Mouse (Mus musculus) limb, embryonic 13.5 days (tissue): ENCODE measurements around the gene Gria2. TPM values are rescaled to one million over a fixed set of nuclear protein-coding genes. Genes with fewer than 3 reads are reported as not detected.

ENCODE experiments used
- ATAC-seq: fragments of 200-750 bp; cut with Nextera tagmentation; 2 replicates; pipeline ENCODE4 v1.8.0; 2017; ENCODE audit warnings: low read depth, moderate number of reproducible peaks, moderate TSS enrichment; ENCODE audit not compliant: low FRiP score
- H3K27ac ChIP-seq: fragments of 300-500 bp; sonication (generic); 2 replicates; pipeline ENCODE4 v1.5.1; 2015; ENCODE audit warnings: inconsistent platforms, mild to moderate bottlenecking, moderate library complexity
- H3K27me3 ChIP-seq: fragments of 300-500 bp; sonication (generic); 2 replicates; pipeline ENCODE4 v1.6.1; 2015; ENCODE audit warnings: mild to moderate bottlenecking, inconsistent platforms
- H3K36me3 ChIP-seq: fragments of 300-500 bp; sonication (generic); 2 replicates; pipeline ENCODE4 v1.6.1; 2015; ENCODE audit warnings: inconsistent platforms, mild to moderate bottlenecking, moderate library complexity
- H3K4me1 ChIP-seq: fragments of 300-500 bp; sonication (generic); 2 replicates; pipeline ENCODE4 v1.6.1; 2015; ENCODE audit warnings: inconsistent platforms
- H3K4me2 ChIP-seq: fragments of 300-500 bp; sonication (generic); replicated peaks from 2 replicates; pipeline ENCODE4 v1.6.1; 2015; ENCODE audit warnings: inconsistent platforms, mild to moderate bottlenecking, moderate library complexity
- H3K4me3 ChIP-seq: fragments of 300-500 bp; sonication (generic); 2 replicates; pipeline ENCODE4 v1.5.1; 2015; ENCODE audit warnings: moderate library complexity, mild to moderate bottlenecking, inconsistent platforms
- H3K9ac ChIP-seq: fragments of 300-500 bp; sonication (generic); 2 replicates; pipeline ENCODE4 v1.6.1; 2015; ENCODE audit warnings: mild to moderate bottlenecking, inconsistent platforms
- H3K9me3 ChIP-seq: fragments of 300-500 bp; sonication (generic); 2 replicates; pipeline ENCODE4 v1.6.1; 2016; ENCODE audit warnings: inconsistent platforms
- WGBS: fragments of 180-500 bp; shearing (Covaris S2); methylation state at CpG from one replicate; pipeline ENCODE4 v1.1.7; 2015; 5-methylcytosine and 5-hydroxymethylcytosine counted together
- polyA plus RNA-seq: library from polyadenylated mRNA; unstranded; fragments of >200 nt; fragmentation: Nextera tagmentation; extraction: Ambion mirVana; gene quantifications from 2 replicates; pipeline ENCODE4 v1.2.1, GENCODE M21; 2015

Gene Gria2
- polyA plus RNA-seq, 1 experiment from 2014 or later, result 3.3 TPM

GRCm38 (mm10) chr3:80800995-80801826 lies 1.4 kb downstream of the Gria2 start:
- H3K4me1 ChIP-seq, result peaks cover 17% of the 10 kb centered on the region
- H3K4me3 ChIP-seq, result peak overlapping the region; percentile 50
- H3K36me3 ChIP-seq, result no peaks in the 10 kb centered on the region
- peaks cover 40% of the 10 kb centered on the region for H3K27me3 ChIP-seq
- ATAC-seq, result no peak
- 11% methylated on average over 33 of the region's 33 CpGs for whole genome bisulfite sequencing
- H3K9ac ChIP-seq, result peak overlapping the region; percentile 51; the same call in 1 of the 2 replicates
- no peaks in the 10 kb centered on the region for H3K9me3 ChIP-seq
- H3K27ac ChIP-seq, result no peak overlapping the region
- H3K4me2 ChIP-seq, result peak overlapping the region; percentile 91

DNA sequence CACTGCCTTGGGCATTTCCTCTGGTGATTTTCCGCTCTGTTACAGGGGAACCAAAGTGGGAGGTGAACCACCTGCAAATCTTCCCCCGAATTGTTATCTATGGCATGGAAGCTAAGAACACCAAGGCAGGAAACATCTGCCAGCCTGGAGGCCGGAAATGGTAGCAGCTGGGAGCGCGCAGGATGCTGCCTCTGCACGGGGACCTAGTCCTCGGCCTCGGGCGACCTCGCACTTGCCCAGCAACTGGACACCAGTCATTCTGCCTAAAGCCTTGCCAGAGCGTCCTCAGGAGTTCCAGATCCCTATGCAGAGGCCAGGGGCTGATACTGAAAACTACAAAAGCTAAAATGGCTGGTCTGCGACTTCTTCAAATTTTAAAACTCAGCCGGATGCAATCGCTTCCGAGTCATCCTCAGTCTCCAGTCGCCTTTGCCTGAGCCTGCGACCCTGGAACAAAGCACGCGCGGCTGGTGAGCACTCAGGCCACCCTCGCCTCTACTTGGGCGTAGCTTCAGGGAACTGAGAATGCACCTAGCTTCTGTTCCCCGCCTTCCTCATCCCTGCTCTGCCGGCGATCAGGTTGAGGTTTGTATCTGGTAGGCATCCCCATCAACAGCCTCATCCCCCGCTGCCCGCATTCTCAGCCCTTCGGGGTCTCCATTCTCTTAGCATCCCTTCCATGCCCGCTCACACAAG lies 2.2 kb downstream of the Gria2 start:
- Histone ChIP-seq H3K9ac (peak overlapping the region; percentile 51; the same call in 1 of the 2 replicates), H3K27ac (no peak overlapping the region), H3K4me2 (peak overlapping the region; percentile 91), H3K4me3 (peak overlapping the region; percentile 50), H3K36me3 (no peaks in the 10 kb centered on the region), H3K4me1 (peaks cover 17% of the 10 kb centered on the region), H3K9me3 (no peaks in the 10 kb centered on the region), H3K27me3 (peaks cover 40% of the 10 kb centered on the region)
- 5% methylated on average over 29 of the region's 29 CpGs for WGBS
- ATAC-seq, result no peak

GRCm38 (mm10) chr3:80797935-80798334 lies 4.7 kb downstream of the Gria2 start:
- 84% methylated on average over 1 of the region's 1 CpGs for WGBS
- no peak overlapping the region for H3K27ac ChIP-seq
- H3K27me3 ChIP-seq, result peaks cover 40% of the 10 kb centered on the region
- H3K9me3 ChIP-seq, result no peaks in the 10 kb centered on the region
- no peaks in the 10 kb centered on the region for H3K36me3 ChIP-seq
- ATAC-seq, result no peak
- H3K4me2 ChIP-seq, result no peak overlapping the region
- no peak overlapping the region for H3K4me3 ChIP-seq
- no peak overlapping the region for H3K9ac ChIP-seq
- H3K4me1 ChIP-seq, result peaks cover 17% of the 10 kb centered on the region

DNA sequence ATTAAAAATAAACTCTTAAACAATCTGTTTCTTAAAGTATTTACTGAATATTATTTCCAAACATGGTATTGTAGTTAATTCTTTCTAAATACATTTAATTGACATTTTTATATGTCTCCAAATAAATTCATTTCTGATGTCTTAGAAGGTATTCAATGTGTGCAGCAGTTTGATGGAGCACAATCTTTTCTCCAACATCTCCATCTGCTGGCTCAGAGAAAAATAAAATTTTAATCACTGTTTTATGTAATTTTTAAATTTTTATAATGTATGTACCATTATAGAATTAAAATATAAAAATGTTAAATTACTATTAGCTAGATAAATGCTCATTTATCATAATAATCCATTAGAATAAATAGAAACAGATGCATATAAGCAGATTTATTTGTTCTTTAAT lies 5.9 kb downstream of the Gria2 start:
- no peak for ATAC-seq
- Histone ChIP-seq H3K4me1 (peaks cover 13% of the 10 kb centered on the region), H3K27me3 (peaks cover 30% of the 10 kb centered on the region), H3K36me3 (no peaks in the 10 kb centered on the region), H3K4me3 (no peak overlapping the region), H3K4me2 (no peak overlapping the region), H3K9me3 (no peaks in the 10 kb centered on the region), H3K9ac (no peak overlapping the region), H3K27ac (no peak overlapping the region)

DNA sequence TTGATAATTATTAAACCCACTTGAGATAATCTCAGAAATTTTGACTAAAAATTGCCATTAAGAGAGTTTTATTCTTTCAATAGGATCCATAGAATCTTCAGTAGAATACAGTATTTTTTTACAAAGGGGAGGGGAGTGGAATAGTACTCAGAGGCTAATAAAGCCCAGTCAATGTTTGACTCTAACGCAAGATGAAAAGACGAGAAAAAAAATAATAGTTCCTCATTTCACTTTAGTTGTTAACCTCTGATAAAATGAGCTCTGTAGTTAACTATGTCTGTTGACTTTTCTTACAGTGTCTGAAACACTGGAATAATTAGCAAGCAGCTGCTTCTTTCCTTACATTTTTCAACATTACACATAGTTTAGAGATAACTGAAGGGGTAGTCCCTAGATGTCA lies 7.4 kb downstream of the Gria2 start:
- Histone ChIP-seq H3K4me3 (no peak overlapping the region), H3K9ac (no peak overlapping the region), H3K27me3 (peaks cover 15% of the 10 kb centered on the region), H3K4me1 (peaks cover 3% of the 10 kb centered on the region), H3K4me2 (no peak overlapping the region), H3K27ac (no peak overlapping the region), H3K9me3 (no peaks in the 10 kb centered on the region), H3K36me3 (no peaks in the 10 kb centered on the region)
- 78% methylated on average over 2 of the region's 2 CpGs for WGBS
- ATAC-seq, result no peak

DNA sequence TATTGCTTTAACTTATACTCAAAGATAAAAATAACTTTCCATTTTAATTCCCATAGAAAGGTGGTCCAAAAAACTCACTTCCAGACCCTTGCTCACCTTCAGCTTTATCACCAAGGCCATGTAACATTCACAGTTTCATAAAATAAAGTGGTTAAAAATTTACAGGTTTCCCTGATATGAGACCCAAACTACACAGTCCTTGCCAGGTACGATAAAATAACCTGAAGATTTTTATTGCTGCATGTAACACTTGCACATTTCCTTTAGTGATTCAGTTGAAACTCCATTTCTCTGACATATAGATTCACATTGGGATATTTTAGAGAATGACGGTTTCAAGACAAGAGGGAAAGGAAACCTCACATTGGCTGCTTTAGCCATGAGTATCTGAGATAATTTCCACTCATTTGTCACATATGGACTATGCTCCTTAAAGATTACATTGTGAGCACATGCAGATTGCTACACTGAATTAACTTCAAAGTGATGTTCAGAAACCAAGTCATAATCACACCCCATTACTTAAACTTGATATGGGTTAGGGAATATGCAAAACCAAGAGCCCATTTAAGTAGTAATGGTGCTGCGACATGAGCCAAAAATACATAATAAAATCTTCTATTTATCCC lies 15.4 kb downstream of the Gria2 start:
- Histone ChIP-seq H3K9me3 (no peaks in the 10 kb centered on the region), H3K9ac (no peak overlapping the region), H3K36me3 (no peaks in the 10 kb centered on the region), H3K27me3 (no peaks in the 10 kb centered on the region), H3K4me1 (no peaks in the 10 kb centered on the region), H3K4me2 (no peak overlapping the region), H3K4me3 (no peak overlapping the region), H3K27ac (no peak overlapping the region)
- ATAC-seq, result peak; percentile 61
- WGBS, result 41% methylated on average over 3 of the region's 3 CpGs

GRCm38 (mm10) chr3:80781144-80781530 lies 21.5 kb downstream of the Gria2 start:
- Histone ChIP-seq H3K9me3 (no peaks in the 10 kb centered on the region), H3K4me2 (no peak overlapping the region), H3K4me3 (no peak overlapping the region), H3K4me1 (no peaks in the 10 kb centered on the region), H3K27ac (no peak overlapping the region), H3K9ac (no peak overlapping the region), H3K27me3 (no peaks in the 10 kb centered on the region), H3K36me3 (no peaks in the 10 kb centered on the region)
- ATAC-seq, result no peak

DNA sequence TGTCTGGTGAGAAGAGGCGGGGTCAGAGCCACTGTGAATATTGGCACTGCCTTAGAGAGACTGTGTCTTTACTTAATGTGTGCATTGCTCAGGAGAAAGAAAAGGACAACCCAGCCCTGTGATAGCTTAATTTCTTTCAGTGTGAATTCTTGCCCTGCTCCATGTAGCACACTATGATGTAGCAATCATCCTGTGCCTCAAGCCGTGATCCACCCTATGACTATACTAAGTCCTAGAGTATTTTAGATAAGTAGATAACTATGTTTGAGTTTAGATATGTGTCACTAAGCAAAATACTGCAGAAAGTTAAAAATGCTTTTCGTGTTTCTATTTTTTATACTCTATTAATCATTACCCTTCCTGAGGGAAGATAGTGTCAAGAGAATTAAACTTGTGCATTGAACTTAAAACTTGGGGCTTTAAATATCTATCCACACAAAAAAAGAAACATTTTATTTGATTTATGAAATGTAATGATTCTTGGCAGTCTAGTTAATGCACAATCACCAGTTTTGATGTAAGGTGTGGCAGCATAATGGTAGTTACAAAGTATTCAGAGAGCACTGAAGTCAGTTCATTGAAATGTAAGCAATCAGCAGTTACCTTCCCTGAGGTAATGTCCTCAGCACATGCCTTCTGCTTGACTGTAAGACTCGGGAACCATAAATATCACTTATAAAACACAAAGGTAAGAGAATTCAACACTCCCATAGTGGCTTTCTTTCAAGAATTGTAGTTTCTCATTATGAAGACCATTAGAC lies 22.1 kb downstream of the Gria2 start:
- WGBS, result 79% methylated on average over 4 of the region's 4 CpGs

DNA sequence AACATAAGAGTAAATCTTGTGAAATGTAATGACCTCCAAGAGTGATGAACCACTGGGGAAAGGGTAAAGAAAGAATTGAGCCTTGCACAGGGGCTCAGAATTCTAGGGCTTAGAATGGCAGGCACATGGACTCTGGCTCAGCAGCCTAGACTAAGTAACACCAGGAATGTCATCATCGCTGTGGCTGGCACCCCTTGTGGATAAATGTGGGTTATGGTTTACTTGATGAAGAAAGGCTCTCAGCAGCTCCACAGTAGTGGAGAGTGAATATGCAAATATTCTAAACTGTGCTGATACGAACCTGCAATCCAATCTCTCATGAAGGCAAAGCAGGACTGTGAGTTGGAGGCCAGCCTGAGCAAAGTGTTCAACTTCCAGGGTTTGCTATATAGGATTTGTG lies 26.0 kb downstream of the Gria2 start:
- Histone ChIP-seq H3K27ac (no peak overlapping the region), H3K9me3 (no peaks in the 10 kb centered on the region), H3K4me2 (no peak overlapping the region), H3K9ac (no peak overlapping the region), H3K27me3 (no peaks in the 10 kb centered on the region), H3K36me3 (no peaks in the 10 kb centered on the region), H3K4me1 (no peaks in the 10 kb centered on the region), H3K4me3 (no peak overlapping the region)
- no peak for ATAC-seq
- 72% methylated on average over 2 of the region's 2 CpGs for WGBS

More for the DNA sequence above, 22.1 kb downstream of the Gria2 start:
- Histone ChIP-seq H3K27me3 (no peaks in the 10 kb centered on the region), H3K27ac (no peak overlapping the region), H3K4me2 (no peak overlapping the region), H3K4me3 (no peak overlapping the region), H3K4me1 (no peaks in the 10 kb centered on the region), H3K9me3 (no peaks in the 10 kb centered on the region), H3K9ac (no peak overlapping the region), H3K36me3 (no peaks in the 10 kb centered on the region)
- no peak for ATAC-seq

DNA sequence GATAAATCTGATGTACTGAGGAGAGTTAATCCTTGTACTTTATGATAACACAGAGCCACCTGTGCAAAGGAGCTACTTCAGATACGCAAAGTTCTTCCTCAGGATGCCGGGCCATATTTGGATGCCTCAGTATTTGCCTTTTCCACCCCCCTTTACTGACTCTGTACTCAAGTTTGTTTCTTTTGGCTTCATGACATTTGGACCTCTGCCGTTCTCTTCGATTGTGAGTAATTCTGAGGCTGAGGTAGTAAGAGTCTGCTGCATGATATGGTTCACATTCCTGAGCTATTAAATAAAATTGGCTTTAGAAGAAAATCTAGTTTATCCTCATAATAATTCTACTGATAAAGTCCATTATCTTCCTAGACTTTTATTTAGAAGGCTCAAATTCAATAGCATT lies 26.7 kb downstream of the Gria2 start:
- H3K36me3 ChIP-seq, result no peaks in the 10 kb centered on the region
- no peak overlapping the region for H3K4me3 ChIP-seq
- no peaks in the 10 kb centered on the region for H3K4me1 ChIP-seq
- no peaks in the 10 kb centered on the region for H3K27me3 ChIP-seq
- H3K9ac ChIP-seq, result no peak overlapping the region
- 83% methylated on average over 4 of the region's 4 CpGs for WGBS
- H3K9me3 ChIP-seq, result no peaks in the 10 kb centered on the region
- H3K27ac ChIP-seq, result no peak overlapping the region
- no peak overlapping the region for H3K4me2 ChIP-seq
- no peak for ATAC-seq

DNA sequence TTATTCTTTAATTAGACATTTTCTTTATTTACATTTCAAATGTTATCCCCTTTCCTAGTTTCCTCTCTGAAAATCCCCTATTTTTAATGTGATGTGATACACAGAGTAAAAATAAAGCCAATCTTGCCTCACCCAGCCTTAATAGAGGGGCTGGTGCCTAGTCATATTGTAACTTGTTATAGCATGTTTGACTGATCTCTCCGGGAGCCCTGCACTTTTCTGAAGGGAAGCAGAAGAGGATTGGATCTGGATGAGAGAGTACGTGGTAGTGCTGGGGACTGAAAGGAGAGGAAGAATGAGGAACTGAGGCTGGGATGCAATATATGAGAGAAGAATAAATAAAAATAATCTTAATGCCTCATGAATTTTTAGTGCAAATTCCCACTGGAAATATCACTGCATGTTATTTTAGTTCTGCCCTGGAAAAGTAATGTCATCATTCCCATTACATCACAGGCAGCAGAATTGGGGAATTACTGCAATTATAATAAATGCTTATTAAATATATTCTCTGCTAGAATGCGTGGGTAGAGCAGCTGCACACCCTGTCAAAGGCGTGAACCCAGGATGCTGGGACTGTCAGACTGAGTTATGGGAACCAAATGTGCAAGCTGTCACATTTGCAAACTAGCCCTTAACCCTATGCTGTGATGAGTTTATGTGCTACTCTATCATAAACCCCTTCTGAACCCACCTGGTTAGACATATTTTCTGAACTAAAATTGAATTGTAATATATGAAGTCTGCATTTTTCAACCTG lies 28.4 kb downstream of the Gria2 start:
- ATAC-seq, result no peak

More for the DNA sequence above, 28.4 kb downstream of the Gria2 start:
- H3K9ac ChIP-seq, result no peak overlapping the region
- H3K4me2 ChIP-seq, result no peak overlapping the region
- no peak overlapping the region for H3K4me3 ChIP-seq
- H3K9me3 ChIP-seq, result no peaks in the 10 kb centered on the region
- H3K36me3 ChIP-seq, result no peaks in the 10 kb centered on the region
- 44% methylated on average over 4 of the region's 4 CpGs for WGBS
- no peak overlapping the region for H3K27ac ChIP-seq
- no peaks in the 10 kb centered on the region for H3K4me1 ChIP-seq
- H3K27me3 ChIP-seq, result no peaks in the 10 kb centered on the region
